Mouse (Mus musculus): ENCODE measurements around the gene Olfr65. TPM values are rescaled to one million over a fixed set of nuclear protein-coding genes. Genes with fewer than 3 reads are reported as not detected.

Olfr65 gene
- polyA plus RNA-seq, 1 experiment from 2014 or later: not detected

DNA sequence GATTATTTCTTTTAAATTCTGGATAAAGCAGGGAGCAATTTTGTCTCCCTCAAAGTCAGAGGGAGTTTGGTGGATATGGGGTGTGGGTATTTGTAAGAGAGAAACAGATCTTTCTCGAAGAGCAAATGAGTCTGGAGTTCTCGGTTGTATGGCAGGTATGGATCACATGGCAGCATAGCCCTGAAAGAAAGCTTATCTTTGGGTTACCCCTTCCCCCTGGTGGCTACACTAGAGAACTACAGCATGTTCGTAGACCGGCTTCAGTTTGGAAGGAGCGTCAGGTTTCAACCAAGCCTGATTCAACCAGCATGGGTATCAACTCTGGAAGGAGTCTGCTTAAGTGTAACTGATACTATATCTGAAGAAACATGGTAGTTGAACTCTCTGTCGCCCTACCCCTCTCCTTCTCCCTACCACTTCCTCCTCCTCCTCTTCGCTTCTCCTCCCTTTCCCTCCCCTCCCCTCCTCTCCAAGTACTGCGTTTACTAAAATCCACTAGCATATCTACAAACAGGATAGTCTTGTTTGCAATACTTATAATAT, 9.8 kb downstream of the Olfr65 start:
- WGBS: 51% methylated on average over 8 of the region's 8 CpGs
- ATAC-seq: no peak
- no peaks in the 10 kb centered on the region for H3K4me1 ChIP-seq (replicated peaks)

DNA sequence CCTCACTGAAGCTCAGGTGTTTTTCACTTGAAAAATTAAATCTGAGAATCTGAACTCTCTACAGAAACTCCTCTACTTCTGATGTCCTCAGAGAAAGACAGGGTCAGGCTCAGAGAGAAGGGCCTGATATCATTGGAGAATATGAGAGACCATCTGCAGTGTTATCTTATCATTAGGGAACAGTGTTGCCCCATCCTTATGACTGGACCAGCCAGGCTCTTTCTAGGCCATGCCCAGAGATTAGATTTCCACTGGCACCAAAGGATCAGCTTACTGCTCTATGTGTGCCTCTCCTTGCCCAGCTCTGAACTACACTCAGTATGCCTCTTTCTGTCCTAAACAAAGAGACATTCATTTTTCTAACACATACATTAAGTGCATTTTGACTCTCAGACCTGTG, 12.1 kb downstream of the Olfr65 start:
- ATAC-seq: no peak
- no peak overlapping the region for H3K9ac ChIP-seq (replicated peaks)
- no peaks in the 10 kb centered on the region for H3K9me3 ChIP-seq
- no peak overlapping the region for H3K4me2 ChIP-seq (replicated peaks)
- no peaks in the 10 kb centered on the region for H3K36me3 ChIP-seq
- no peak overlapping the region for H3K27ac ChIP-seq
- H3K27me3 ChIP-seq: no peaks in the 10 kb centered on the region
- H3K4me1 ChIP-seq (replicated peaks): no peaks in the 10 kb centered on the region
- no peak overlapping the region for H3K4me3 ChIP-seq (replicated peaks)

More for the DNA sequence above, 9.8 kb downstream of the Olfr65 start:
- H3K4me2 ChIP-seq (replicated peaks): no peak overlapping the region
- H3K9ac ChIP-seq (replicated peaks): no peak overlapping the region
- no peak overlapping the region for H3K27ac ChIP-seq
- H3K4me3 ChIP-seq (replicated peaks): no peak overlapping the region
- H3K9me3 ChIP-seq: no peaks in the 10 kb centered on the region
- H3K27me3 ChIP-seq: no peaks in the 10 kb centered on the region
- H3K36me3 ChIP-seq: no peaks in the 10 kb centered on the region

DNA sequence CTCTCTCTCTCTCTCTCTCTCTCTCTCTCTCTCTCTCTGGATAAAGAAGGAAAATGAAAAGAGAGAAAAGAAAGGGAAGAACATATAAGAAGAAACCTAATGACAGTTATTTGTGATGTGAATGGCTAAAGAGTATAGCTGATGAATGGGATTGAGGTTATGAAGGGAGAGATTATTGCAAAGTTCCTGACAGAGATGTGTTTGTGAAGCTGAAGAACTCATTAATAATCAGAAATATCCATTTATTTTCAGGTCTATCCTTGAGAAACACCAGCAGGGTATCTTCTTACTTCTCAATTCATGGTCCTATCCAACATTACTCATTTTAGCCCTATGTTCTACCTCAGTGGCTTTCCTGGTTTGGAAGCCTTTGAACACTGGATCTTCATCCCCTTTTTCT, 25.2 kb downstream of the Olfr65 start, which contains the start of gene Olfr631:
TSS of gene Olfr631 (plus strand) at position 301 of the 400 bp plus-strand sequence.
- Histone ChIP-seq H3K36me3 (no peaks in the 10 kb centered on the region), H3K4me1 (replicated peaks) (no peaks in the 10 kb centered on the region), H3K27ac (no peak within 1 kb of the TSS), H3K27me3 (no peaks in the 10 kb centered on the region), H3K4me2 (replicated peaks) (no peak within 1 kb of the TSS), H3K9me3 (no peaks in the 10 kb centered on the region), H3K4me3 (replicated peaks) (no peak within 1 kb of the TSS), H3K9ac (replicated peaks) (no peak within 1 kb of the TSS)
- ATAC-seq: no peak

DNA sequence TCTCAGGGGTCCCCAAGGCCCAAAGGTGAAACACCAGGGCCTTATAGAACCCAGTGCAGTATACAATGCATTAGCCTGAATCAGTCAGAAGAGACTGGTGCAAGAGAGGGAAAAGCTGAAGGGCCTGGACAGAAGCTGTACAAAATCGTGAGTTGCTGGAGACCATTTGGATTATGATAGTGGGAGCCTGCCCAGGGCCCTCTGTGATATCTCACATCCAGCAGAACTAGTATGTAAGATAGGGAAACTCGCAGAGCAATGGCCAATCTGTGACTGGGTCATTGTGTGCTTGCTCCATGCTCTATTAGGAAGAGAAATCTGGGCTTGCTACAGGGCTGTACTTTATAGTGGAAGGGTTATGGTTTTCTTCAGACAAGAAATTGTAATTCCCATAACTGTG, 31.0 kb downstream of the Olfr65 start, which contains the start of gene Olfr632:
TSS of gene Olfr632 (plus strand) at position 84 of the 400 bp plus-strand sequence.
- 77% methylated on average over 2 of the region's 2 CpGs for WGBS
- H3K36me3 ChIP-seq: no peaks in the 10 kb centered on the region
- no peaks in the 10 kb centered on the region for H3K9me3 ChIP-seq
- ATAC-seq: no peak
- H3K27me3 ChIP-seq: no peaks in the 10 kb centered on the region
- H3K27ac ChIP-seq: no peak within 1 kb of the TSS
- no peak within 1 kb of the TSS for H3K4me2 ChIP-seq (replicated peaks)
- no peak within 1 kb of the TSS for H3K4me3 ChIP-seq (replicated peaks)
- no peak within 1 kb of the TSS for H3K9ac ChIP-seq (replicated peaks)
- no peaks in the 10 kb centered on the region for H3K4me1 ChIP-seq (replicated peaks)

DNA sequence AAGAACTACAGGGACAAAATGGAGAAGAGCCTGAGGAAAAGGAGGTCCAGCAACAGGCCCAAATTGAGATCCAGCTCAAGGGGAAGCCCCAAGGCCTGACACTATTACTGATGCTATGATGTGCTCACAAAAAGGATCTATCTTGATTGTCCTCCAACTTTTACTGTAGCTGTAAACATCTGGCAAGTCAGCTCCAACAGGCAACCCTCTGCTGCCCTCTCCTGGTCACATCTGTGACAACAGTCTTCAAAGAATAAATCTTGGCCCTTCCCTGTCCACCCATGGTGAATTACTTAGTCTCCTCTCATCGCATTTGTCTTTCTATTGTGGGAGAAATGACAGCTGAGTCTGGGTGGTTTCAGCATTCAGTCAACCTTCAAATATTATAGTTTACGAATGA, 39.4 kb downstream of the Olfr65 start:
- Histone ChIP-seq H3K36me3 (no peaks in the 10 kb centered on the region), H3K9me3 (no peaks in the 10 kb centered on the region), H3K27ac (no peak overlapping the region), H3K27me3 (no peaks in the 10 kb centered on the region), H3K4me3 (replicated peaks) (no peak overlapping the region), H3K4me2 (replicated peaks) (no peak overlapping the region), H3K9ac (replicated peaks) (no peak overlapping the region), H3K4me1 (replicated peaks) (no peaks in the 10 kb centered on the region)
- 23% methylated on average over 2 of the region's 2 CpGs for WGBS
- no peak for ATAC-seq

DNA sequence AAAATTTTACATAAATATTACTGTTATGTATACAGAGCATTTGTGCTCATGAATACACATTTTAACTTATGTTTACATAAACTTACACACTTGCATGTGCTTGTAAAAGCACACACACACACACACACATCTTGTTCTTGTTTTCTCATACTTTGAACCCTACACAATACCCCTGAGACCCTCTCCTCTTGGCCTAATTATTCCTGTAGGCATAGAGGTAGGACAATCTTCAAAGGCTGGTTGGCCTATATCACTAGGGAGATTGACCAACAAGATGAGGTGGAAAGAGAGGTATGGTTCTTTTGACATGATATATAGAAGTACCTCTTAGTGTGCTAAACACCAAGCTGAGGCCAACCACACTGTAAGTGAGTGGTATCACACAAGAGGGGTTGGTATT, 40.9 kb downstream of the Olfr65 start, which contains the start of gene Olfr633:
TSS of gene Olfr633 (plus strand) at position 301 of the 400 bp plus-strand sequence.
- no peaks in the 10 kb centered on the region for H3K27me3 ChIP-seq
- ATAC-seq: no peak
- H3K27ac ChIP-seq: no peak within 1 kb of the TSS
- H3K4me2 ChIP-seq (replicated peaks): no peak within 1 kb of the TSS
- H3K4me3 ChIP-seq (replicated peaks): no peak within 1 kb of the TSS
- no peaks in the 10 kb centered on the region for H3K36me3 ChIP-seq
- no peaks in the 10 kb centered on the region for H3K9me3 ChIP-seq
- H3K4me1 ChIP-seq (replicated peaks): no peaks in the 10 kb centered on the region
- no peak within 1 kb of the TSS for H3K9ac ChIP-seq (replicated peaks)

Other genes starting within 250 kb of the Olfr65 start
- gene Olfr623, start 239.8 kb upstream of the Olfr65 start, polyA plus RNA-seq (2015; fragmentation: Nextera tagmentation; extraction: Ambion mirVana): not detected in 2 replicates
- gene Olfr624, start 232.3 kb upstream of the Olfr65 start, polyA plus RNA-seq (2015; fragmentation: Nextera tagmentation; extraction: Ambion mirVana): 0.04 TPM in 2 replicates
- gene Olfr625-ps1, start 220.8 kb upstream of the Olfr65 start, polyA plus RNA-seq (2015; fragmentation: Nextera tagmentation; extraction: Ambion mirVana): not detected in 2 replicates
- gene Olfr243, start 188.8 kb upstream of the Olfr65 start, polyA plus RNA-seq (2015; fragmentation: Nextera tagmentation; extraction: Ambion mirVana): not detected in 2 replicates
- gene Olfr628, start 173.1 kb upstream of the Olfr65 start, polyA plus RNA-seq (2015; fragmentation: Nextera tagmentation; extraction: Ambion mirVana): not detected in 2 replicates
- gene Olfr629, start 158.5 kb upstream of the Olfr65 start, polyA plus RNA-seq (2015; fragmentation: Nextera tagmentation; extraction: Ambion mirVana): not detected in 2 replicates
- gene Olfr630, start 146.2 kb upstream of the Olfr65 start, polyA plus RNA-seq (2015; fragmentation: Nextera tagmentation; extraction: Ambion mirVana): not detected in 2 replicates
- not detected in 2 replicates for gene Olfr69, start 131.9 kb upstream of the Olfr65 start, polyA plus RNA-seq (2015; fragmentation: Nextera tagmentation; extraction: Ambion mirVana)
- not detected in 2 replicates for gene Olfr68, start 123.8 kb upstream of the Olfr65 start, polyA plus RNA-seq (2015; fragmentation: Nextera tagmentation; extraction: Ambion mirVana)
- not detected in 2 replicates for gene Olfr67, start 111.7 kb upstream of the Olfr65 start, polyA plus RNA-seq (2015; fragmentation: Nextera tagmentation; extraction: Ambion mirVana)
- gene Hbb-bt, start 89.5 kb upstream of the Olfr65 start, polyA plus RNA-seq (2015; fragmentation: Nextera tagmentation; extraction: Ambion mirVana): 1,031 and 1,160 TPM in 2 replicates
- gene Hbb-bs, start 75.4 kb upstream of the Olfr65 start, polyA plus RNA-seq (2015; fragmentation: Nextera tagmentation; extraction: Ambion mirVana): 2,098 and 2,335 TPM in 2 replicates
- not detected in 2 replicates for gene Hbb-bh2, start 63.0 kb upstream of the Olfr65 start, polyA plus RNA-seq (2015; fragmentation: Nextera tagmentation; extraction: Ambion mirVana)
- 37.1 and 47.9 TPM in 2 replicates for gene Hbb-bh1, start 60.3 kb upstream of the Olfr65 start, polyA plus RNA-seq (2015; fragmentation: Nextera tagmentation; extraction: Ambion mirVana)
- 4,013 and 4,161 TPM in 2 replicates for gene Hbb-y, start 50.3 kb upstream of the Olfr65 start, polyA plus RNA-seq (2015; fragmentation: Nextera tagmentation; extraction: Ambion mirVana)
- not detected in 2 replicates for gene Olfr66, start 17.2 kb upstream of the Olfr65 start, polyA plus RNA-seq (2015; fragmentation: Nextera tagmentation; extraction: Ambion mirVana)
- not detected in 2 replicates for gene Olfr64, start 9.0 kb upstream of the Olfr65 start, polyA plus RNA-seq (2015; fragmentation: Nextera tagmentation; extraction: Ambion mirVana)
- not detected in 2 replicates for gene Olfr631, start 25.3 kb downstream of the Olfr65 start, polyA plus RNA-seq (2015; fragmentation: Nextera tagmentation; extraction: Ambion mirVana)
- gene Olfr632, start 30.9 kb downstream of the Olfr65 start, polyA plus RNA-seq (2015; fragmentation: Nextera tagmentation; extraction: Ambion mirVana): not detected in 2 replicates
- gene Olfr633, start 41.0 kb downstream of the Olfr65 start, polyA plus RNA-seq (2015; fragmentation: Nextera tagmentation; extraction: Ambion mirVana): not detected in 2 replicates
- gene Olfr635, start 67.7 kb downstream of the Olfr65 start, polyA plus RNA-seq (2015; fragmentation: Nextera tagmentation; extraction: Ambion mirVana): 0.03 TPM in 1 of 2 replicates, not detected in the other
- not detected in 2 replicates for gene Olfr638, start 95.3 kb downstream of the Olfr65 start, polyA plus RNA-seq (2015; fragmentation: Nextera tagmentation; extraction: Ambion mirVana)
- gene Olfr639, start 113.8 kb downstream of the Olfr65 start, polyA plus RNA-seq (2015; fragmentation: Nextera tagmentation; extraction: Ambion mirVana): 0.03 TPM in 1 of 2 replicates, not detected in the other
- gene Olfr640, start 122.1 kb downstream of the Olfr65 start, polyA plus RNA-seq (2015; fragmentation: Nextera tagmentation; extraction: Ambion mirVana): not detected in 2 replicates
- not detected in 2 replicates for gene Olfr641, start 132.0 kb downstream of the Olfr65 start, polyA plus RNA-seq (2015; fragmentation: Nextera tagmentation; extraction: Ambion mirVana)
- gene Olfr642, start 149.2 kb downstream of the Olfr65 start, polyA plus RNA-seq (2015; fragmentation: Nextera tagmentation; extraction: Ambion mirVana): not detected in 2 replicates
- not detected in 2 replicates for gene 4930516K23Rik, start 158.0 kb downstream of the Olfr65 start, polyA plus RNA-seq (2015; fragmentation: Nextera tagmentation; extraction: Ambion mirVana)
- not detected in 2 replicates for gene Olfr644, start 168.4 kb downstream of the Olfr65 start, polyA plus RNA-seq (2015; fragmentation: Nextera tagmentation; extraction: Ambion mirVana)
- gene Olfr645, start 182.0 kb downstream of the Olfr65 start, polyA plus RNA-seq (2015; fragmentation: Nextera tagmentation; extraction: Ambion mirVana): not detected in 2 replicates
- gene Olfr646, start 201.4 kb downstream of the Olfr65 start, polyA plus RNA-seq (2015; fragmentation: Nextera tagmentation; extraction: Ambion mirVana): not detected in 2 replicates
- gene Ubqln5, start 226.3 kb downstream of the Olfr65 start, polyA plus RNA-seq (2015; fragmentation: Nextera tagmentation; extraction: Ambion mirVana): not detected in 2 replicates
- not detected in 2 replicates for gene Olfr643, start 233.9 kb downstream of the Olfr65 start, polyA plus RNA-seq (2015; fragmentation: Nextera tagmentation; extraction: Ambion mirVana)
- not detected in 2 replicates for gene Ubqln3, start 239.8 kb downstream of the Olfr65 start, polyA plus RNA-seq (2015; fragmentation: Nextera tagmentation; extraction: Ambion mirVana)
- gene Ubqlnl, start 247.1 kb downstream of the Olfr65 start, polyA plus RNA-seq (2015; fragmentation: Nextera tagmentation; extraction: Ambion mirVana): not detected in 2 replicates

Data from midbrain, embryonic 13.5 days (tissue).